Mouse (Mus musculus): ENCODE data around the gene Glis3.

DNA sequence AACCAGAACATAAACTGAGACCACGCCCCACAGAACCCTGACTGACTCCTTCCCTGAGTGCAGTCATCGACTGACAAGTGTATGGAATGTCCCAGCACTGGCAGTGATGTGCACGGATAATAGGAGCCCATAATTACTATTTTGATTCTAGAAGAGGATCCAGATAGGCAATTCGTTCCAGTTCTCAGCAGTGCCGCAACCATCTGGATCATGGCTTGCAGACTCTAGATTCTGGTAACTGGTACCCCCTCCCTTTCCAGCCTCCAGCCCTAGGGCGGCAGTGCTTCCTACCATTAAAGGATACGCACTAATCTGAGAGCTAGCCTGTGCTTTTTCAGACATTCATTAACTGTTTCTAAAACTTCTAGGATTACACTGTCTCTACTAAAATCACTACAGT, 24.7 kb downstream of the Glis3 start:
- TF ChIP-seq CTCF (IDR thresholded peaks at IDR 0.05; ENCODE audit: low read depth): no peak
- TF ChIP-seq EP300 (IDR thresholded peaks at IDR 0.05; ENCODE audit: low read depth): no peak
